Mouse (Mus musculus) liver, embryonic 11.5 days (tissue): ENCODE results near the gene Henmt1. TPM values are rescaled to one million over a fixed set of nuclear protein-coding genes. Genes with fewer than 3 reads are reported as not detected.
A peak's percentile ranks its signal among the peaks of the same experiment; 100 is the strongest.

ENCODE experiments used
- ATAC-seq: fragments of 200-750 bp; cut with Nextera tagmentation; replicated peaks from 2 replicates; pipeline ENCODE4 v1.8.0; 2017; ENCODE audit warnings: moderate number of reproducible peaks, mild to moderate bottlenecking, moderate TSS enrichment, moderate library complexity; ENCODE audit not compliant: low FRiP score
- DNase-seq: peaks from one replicate; pipeline ENCODE4 v3.0.0-alpha.2; 2017; ENCODE audit warnings: low spot score
- H3K27ac ChIP-seq: fragments of 300-500 bp; sonication (generic); 2 replicates; pipeline ENCODE4 v1.5.1; 2014; ENCODE audit warnings: mild to moderate bottlenecking, low read depth, low read length, control low read depth
- H3K27me3 ChIP-seq: fragments of 300-500 bp; sonication (generic); replicated peaks from 2 replicates; pipeline ENCODE4 v1.6.1; 2014; ENCODE audit warnings: low read length, mixed read lengths; ENCODE audit not compliant: control insufficient read depth, insufficient read depth
- H3K36me3 ChIP-seq: fragments of 300-500 bp; sonication (generic); 2 replicates; pipeline ENCODE4 v1.6.1; 2014; ENCODE audit warnings: mild to moderate bottlenecking, low read length, moderate library complexity, mixed read lengths; ENCODE audit not compliant: control insufficient read depth, insufficient read depth
- H3K4me1 ChIP-seq: fragments of 300-500 bp; sonication (generic); replicated peaks from 2 replicates; pipeline ENCODE4 v1.6.1; 2014; ENCODE audit warnings: low read length, mixed read lengths; ENCODE audit not compliant: control insufficient read depth, insufficient read depth
- H3K4me2 ChIP-seq: fragments of 300-500 bp; sonication (generic); 2 replicates; pipeline ENCODE4 v1.6.1; 2014; ENCODE audit warnings: mild to moderate bottlenecking, control low read depth, moderate library complexity
- H3K4me3 ChIP-seq: fragments of 300-500 bp; sonication (generic); 2 replicates; pipeline ENCODE4 v1.5.1; 2014; ENCODE audit warnings: low read depth, low read length, control low read depth
- H3K9ac ChIP-seq: fragments of 300-500 bp; sonication (generic); 2 replicates; pipeline ENCODE4 v1.6.1; 2014; ENCODE audit warnings: low read depth, low read length, control low read depth
- H3K9me3 ChIP-seq: fragments of 300-500 bp; sonication (generic); 2 replicates; pipeline ENCODE4 v1.6.1; 2016; ENCODE audit warnings: low read length, inconsistent platforms, mixed read lengths; ENCODE audit not compliant: control insufficient read depth
- WGBS: fragments of 180-500 bp; shearing (Covaris S2); extraction: QIAGEN DNeasy Blood & Tissue Kit; methylation state at CpG from one replicate; pipeline ENCODE4 v1.1.7; 2014; 5-methylcytosine and 5-hydroxymethylcytosine counted together
- polyA plus RNA-seq: library from polyadenylated mRNA; unstranded; fragments of >200 nt; fragmentation: Nextera tagmentation; extraction: Ambion mirVana; gene quantifications from 2 replicates; pipeline ENCODE4 v1.2.1, GENCODE M21; 2014

Henmt1 gene
- polyA plus RNA-seq, 1 experiment from 2014 or later, result 0.29 TPM

DNA sequence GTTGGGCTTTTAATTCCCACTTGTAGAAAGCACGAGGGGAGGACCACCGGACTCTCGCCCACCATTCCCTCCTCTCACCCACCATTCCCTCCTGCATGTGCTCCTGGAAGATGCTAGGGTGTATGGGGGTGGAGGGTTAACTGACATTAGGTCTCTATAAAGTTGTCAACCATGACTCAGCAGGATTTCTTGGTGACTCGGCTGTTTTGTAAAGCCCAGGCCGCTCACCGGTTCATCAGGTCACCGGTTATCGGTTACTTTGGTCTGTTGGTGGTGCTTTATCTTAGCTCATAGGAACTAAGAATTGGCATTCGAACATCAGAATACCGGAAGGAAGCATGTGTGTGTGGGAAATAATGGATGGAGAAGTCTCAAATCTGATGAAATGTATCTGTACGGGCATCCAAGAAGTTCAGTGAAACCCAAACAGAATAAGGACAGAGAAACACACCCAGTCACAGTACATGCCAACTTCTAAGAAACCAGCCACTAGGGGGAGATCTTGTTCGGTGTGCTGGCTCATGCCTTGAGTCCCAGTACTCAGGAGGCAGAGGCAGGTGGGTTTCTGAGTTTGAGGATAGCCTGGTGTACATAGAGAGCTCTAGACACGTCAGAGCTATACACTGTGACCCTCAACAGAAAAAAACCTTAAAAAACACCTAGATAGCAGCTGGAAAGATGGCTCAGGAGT lies 37.8 kb downstream of the Henmt1 start:
- Histone ChIP-seq H3K9me3 (no peaks in the 10 kb centered on the region), H3K27me3 (no peaks in the 10 kb centered on the region), H3K36me3 (peaks cover 3% of the 10 kb centered on the region), H3K4me2 (no peak overlapping the region), H3K27ac (no peak overlapping the region), H3K4me1 (peaks cover 6% of the 10 kb centered on the region), H3K9ac (no peak overlapping the region), H3K4me3 (no peak overlapping the region)
- no peak for DNase-seq
- no peak for ATAC-seq
- 89% methylated on average over 13 of the region's 13 CpGs for WGBS

DNA sequence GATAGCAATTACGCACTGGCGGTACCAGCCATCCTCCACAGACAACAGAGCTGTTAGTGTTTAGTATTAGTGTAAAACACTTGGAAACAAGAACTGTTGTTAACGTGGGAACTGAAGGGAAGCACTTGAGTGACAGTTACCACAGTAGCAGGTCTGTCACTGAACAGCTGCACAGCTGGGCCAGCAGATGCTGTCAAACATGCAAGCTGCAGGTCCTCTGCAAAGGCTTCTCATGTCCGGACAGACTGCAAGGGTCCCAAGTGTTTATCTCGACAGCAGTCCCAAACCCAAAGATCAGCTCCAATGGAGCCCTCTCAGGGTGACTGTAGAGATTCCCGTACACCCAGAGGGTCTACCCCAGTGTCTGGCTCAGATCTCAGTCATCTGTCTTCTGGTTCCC lies 42.3 kb downstream of the Henmt1 start:
- H3K4me1 ChIP-seq, result peaks cover 8% of the 10 kb centered on the region; the same call in 1 of the 2 replicates
- DNase-seq, result no peak
- peaks cover 3% of the 10 kb centered on the region for H3K36me3 ChIP-seq
- WGBS, result 71% methylated on average over 6 of the region's 6 CpGs
- no peaks in the 10 kb centered on the region for H3K27me3 ChIP-seq
- no peak overlapping the region for H3K9ac ChIP-seq
- no peak overlapping the region for H3K4me3 ChIP-seq
- no peaks in the 10 kb centered on the region for H3K9me3 ChIP-seq
- no peak overlapping the region for H3K27ac ChIP-seq
- H3K4me2 ChIP-seq, result no peak overlapping the region
- ATAC-seq, result no peak

DNA sequence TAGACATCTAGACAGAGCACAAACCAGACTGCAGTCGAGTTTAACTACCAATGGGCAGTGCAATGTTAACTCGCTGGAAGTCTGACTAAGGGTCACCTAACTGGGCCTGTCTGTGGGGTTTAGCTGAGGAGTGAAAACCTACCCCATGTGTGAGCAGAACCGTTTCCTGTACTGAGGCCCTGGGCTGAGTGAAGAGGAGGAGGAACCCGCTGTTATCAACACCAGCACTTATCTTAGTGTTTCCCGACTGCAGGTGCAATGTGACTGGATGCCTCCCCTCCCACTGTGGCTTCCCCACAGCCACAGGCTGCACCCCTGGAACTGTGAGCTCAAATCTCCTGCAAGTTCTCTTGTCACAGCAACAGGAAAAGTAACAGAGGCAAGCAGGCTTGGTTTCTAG lies 44.3 kb downstream of the Henmt1 start:
- peaks cover 8% of the 10 kb centered on the region; the same call in 1 of the 2 replicates for H3K4me1 ChIP-seq
- no peaks in the 10 kb centered on the region; the same call in 1 of the 2 replicates for H3K36me3 ChIP-seq
- H3K4me3 ChIP-seq, result no peak overlapping the region
- no peak for DNase-seq
- H3K4me2 ChIP-seq, result no peak overlapping the region
- H3K27me3 ChIP-seq, result no peaks in the 10 kb centered on the region
- no peaks in the 10 kb centered on the region for H3K9me3 ChIP-seq
- H3K27ac ChIP-seq, result no peak overlapping the region
- ATAC-seq, result peak; percentile 82
- H3K9ac ChIP-seq, result no peak overlapping the region
- WGBS, result 28% methylated on average over 5 of the region's 5 CpGs

DNA sequence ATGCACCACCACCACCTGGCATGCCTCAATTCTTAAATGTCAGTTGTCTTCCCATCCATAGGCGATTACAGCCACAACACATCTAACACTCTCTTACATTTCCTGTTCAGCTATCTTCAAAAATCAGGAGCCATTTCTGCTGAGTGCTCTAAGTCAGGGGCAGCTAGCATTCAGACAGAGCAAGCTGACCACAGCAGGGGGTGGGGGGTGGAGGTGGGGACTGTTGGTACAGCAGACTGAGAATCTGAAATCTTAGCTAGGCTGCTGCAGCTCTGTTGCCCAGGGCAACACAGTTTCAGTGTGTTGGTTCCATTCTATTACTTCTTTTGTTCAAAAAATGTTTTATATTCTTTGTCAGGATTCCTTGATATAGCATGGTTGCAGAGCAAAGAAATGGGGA lies 46.9 kb downstream of the Henmt1 start:
- H3K36me3 ChIP-seq, result no peaks in the 10 kb centered on the region
- no peaks in the 10 kb centered on the region for H3K27me3 ChIP-seq
- WGBS, result 53% methylated on average over 1 of the region's 1 CpGs

DNA sequence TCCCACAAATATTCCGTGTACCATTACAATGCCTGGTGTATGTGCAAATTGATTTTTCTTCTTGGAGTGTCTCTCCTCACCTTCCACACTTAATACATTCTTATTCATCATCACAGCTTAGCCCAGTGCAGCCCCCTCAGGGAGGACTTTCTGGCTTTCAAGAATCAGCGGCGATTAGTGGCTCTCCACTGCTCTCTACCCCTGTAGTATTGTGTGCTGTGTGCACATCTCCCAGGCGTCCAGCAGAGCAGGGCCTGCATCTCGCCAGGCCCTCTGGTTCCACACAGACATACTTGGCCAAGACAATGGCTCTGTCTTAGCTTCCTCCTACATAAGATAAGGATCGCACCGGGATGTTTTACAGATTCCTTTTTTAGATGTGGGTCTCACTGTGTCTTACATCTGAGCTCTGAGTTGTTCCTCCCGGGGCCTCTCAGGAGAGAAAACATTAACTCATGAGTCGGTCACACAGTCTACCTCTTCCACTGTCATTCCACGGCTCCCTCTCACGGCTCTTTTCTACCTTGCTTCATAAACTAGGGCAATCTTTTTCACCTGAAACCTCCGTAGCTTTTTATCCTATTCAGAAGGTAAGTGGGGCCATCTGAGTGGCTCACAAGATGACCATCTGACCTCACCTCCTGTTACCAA lies 47.5 kb downstream of the Henmt1 start:
- H3K9ac ChIP-seq, result no peak overlapping the region
- no peaks in the 10 kb centered on the region for H3K27me3 ChIP-seq
- ATAC-seq (no peak), DNase-seq (no peak)
- H3K27ac ChIP-seq, result no peak overlapping the region
- peaks cover 2% of the 10 kb centered on the region; the same call in 1 of the 2 replicates for H3K36me3 ChIP-seq
- H3K9me3 ChIP-seq, result no peaks in the 10 kb centered on the region
- no peak overlapping the region for H3K4me2 ChIP-seq
- H3K4me3 ChIP-seq, result no peak overlapping the region
- WGBS, result 74% methylated on average over 12 of the region's 12 CpGs
- H3K4me1 ChIP-seq, result peaks cover 8% of the 10 kb centered on the region; the same call in 1 of the 2 replicates

More for the DNA sequence above, 46.9 kb downstream of the Henmt1 start:
- Histone ChIP-seq H3K9me3 (no peaks in the 10 kb centered on the region), H3K27ac (no peak overlapping the region), H3K4me3 (no peak overlapping the region), H3K4me2 (no peak overlapping the region), H3K4me1 (peaks cover 8% of the 10 kb centered on the region; the same call in 1 of the 2 replicates), H3K9ac (no peak overlapping the region)
- ATAC-seq, result no peak
- no peak for DNase-seq

DNA sequence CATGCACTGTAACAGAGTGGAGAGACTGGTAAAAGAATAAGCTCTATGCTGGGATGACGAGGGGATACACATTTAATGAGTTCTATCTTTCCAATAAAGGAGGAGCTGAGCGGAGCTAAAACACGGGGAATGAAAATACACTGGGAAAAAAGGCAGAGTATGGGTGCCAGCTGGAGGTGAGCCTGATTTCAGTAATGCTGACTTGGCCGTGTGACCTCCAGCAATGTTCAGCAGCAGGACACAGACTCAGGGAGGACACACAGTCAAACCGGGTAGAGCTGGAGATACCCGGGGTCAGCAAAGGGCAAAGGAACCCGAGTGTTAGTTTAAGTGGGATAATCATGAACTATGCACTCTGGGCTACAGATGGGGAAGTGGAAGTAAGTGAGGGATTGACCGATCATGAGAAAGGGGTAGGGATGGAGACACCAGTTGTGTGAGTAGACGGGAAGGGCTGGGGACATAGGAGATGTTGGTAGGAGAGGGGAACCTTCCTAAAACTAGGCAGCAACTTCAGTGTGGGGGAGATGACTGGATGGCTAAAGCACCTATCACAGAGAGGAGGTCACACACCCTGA lies 50.4 kb downstream of the Henmt1 start:
- H3K9ac ChIP-seq, result no peak overlapping the region
- 76% methylated on average over 9 of the region's 9 CpGs for WGBS
- H3K27me3 ChIP-seq, result no peaks in the 10 kb centered on the region
- peaks cover 2% of the 10 kb centered on the region; the same call in 1 of the 2 replicates for H3K36me3 ChIP-seq
- no peak for ATAC-seq
- DNase-seq, result no peak
- H3K4me3 ChIP-seq, result no peak overlapping the region
- H3K9me3 ChIP-seq, result no peaks in the 10 kb centered on the region
- peaks cover 13% of the 10 kb centered on the region for H3K4me1 ChIP-seq
- no peak overlapping the region for H3K4me2 ChIP-seq
- H3K27ac ChIP-seq, result no peak overlapping the region

DNA sequence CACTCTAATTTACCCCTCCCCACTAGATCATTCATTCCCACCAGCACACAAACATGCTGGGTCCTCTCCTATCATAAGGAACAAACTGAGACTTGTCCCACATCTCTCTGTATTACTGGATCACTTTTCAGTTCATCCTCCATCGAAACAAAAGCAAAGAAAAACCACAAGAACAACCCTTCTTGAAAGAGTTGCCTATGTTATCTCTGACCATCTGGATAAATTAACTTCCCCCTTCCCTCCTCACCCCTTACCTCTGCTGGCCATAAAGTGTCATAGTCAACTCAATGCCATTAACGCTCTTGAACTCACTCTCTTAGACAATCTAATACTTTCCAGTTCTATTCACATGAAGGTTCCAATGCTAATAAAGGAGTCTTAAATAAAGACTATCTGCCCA lies 54.8 kb downstream of the Henmt1 start:
- Histone ChIP-seq H3K27ac (no peak overlapping the region), H3K27me3 (no peaks in the 10 kb centered on the region), H3K4me1 (peaks cover 20% of the 10 kb centered on the region), H3K4me2 (0 out of 2 replicates have a peak overlapping the region, but pooled peaks have one; percentile 8), H3K4me3 (no peak overlapping the region), H3K36me3 (peaks cover 2% of the 10 kb centered on the region; the same call in 1 of the 2 replicates), H3K9ac (no peak overlapping the region), H3K9me3 (no peaks in the 10 kb centered on the region)
- ATAC-seq (no peak; the same call in 1 of the 2 replicates), DNase-seq (no peak)
- 52% methylated on average over 2 of the region's 2 CpGs for WGBS

DNA sequence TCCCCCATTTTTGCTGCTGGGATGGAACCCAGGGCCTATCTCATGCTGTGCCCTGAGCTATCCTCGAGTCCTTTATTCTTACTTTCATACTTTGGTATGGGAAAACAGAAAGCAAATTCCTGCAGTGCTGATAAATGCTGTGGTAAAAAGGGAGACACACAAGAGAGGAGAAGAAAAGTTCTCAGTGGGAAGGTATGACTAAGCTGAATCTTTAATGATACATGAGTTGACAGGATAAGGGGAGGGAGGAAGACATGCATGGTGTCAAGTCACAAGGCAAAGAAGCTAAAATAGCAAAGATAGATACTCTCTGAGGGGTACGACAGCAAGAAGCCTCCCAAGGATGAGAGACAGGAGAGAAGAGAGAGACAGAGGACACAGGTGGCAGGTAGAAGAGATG lies 55.7 kb downstream of the Henmt1 start:
- peaks cover 20% of the 10 kb centered on the region for H3K4me1 ChIP-seq
- no peak overlapping the region for H3K4me2 ChIP-seq
- DNase-seq (no peak), ATAC-seq (no peak)
- H3K36me3 ChIP-seq, result peaks cover 2% of the 10 kb centered on the region; the same call in 1 of the 2 replicates
- H3K9me3 ChIP-seq, result no peaks in the 10 kb centered on the region
- no peak overlapping the region for H3K4me3 ChIP-seq
- H3K27me3 ChIP-seq, result no peaks in the 10 kb centered on the region
- H3K27ac ChIP-seq, result no peak overlapping the region
- no peak overlapping the region for H3K9ac ChIP-seq
- 46% methylated on average over 2 of the region's 2 CpGs for WGBS
